Mouse (Mus musculus) kidney, postnatal 10 days (tissue): ENCODE data around the gene Arrdc4.

Experiments used
- DNase-seq: peaks from one replicate; pipeline ENCODE4 v3.0.0; 2021; ENCODE audit warnings: mixed read lengths

Gene Arrdc4

GRCm38 (mm10) chr7:68708563-68709318, 40.3 kb downstream of the Arrdc4 start:
- DNase-seq: no peak

GRCm38 (mm10) chr7:68705162-68705561, 43.9 kb downstream of the Arrdc4 start:
- no peak for DNase-seq

- DNase-seq: no peak
Observed at GRCm38 (mm10) chr7:68697313-68697712, 51.7 kb downstream of the Arrdc4 start.

GRCm38 (mm10) chr7:68696908-68697307, 52.1 kb downstream of the Arrdc4 start:
- peak; percentile 54 for DNase-seq

GRCm38 (mm10) chr7:68696446-68696845, 52.6 kb downstream of the Arrdc4 start:
- DNase-seq: no peak

GRCm38 (mm10) chr7:68692731-68693130, 56.3 kb downstream of the Arrdc4 start:
- no peak for DNase-seq

- no peak for DNase-seq
Observed at GRCm38 (mm10) chr7:68691454-68691853, 57.6 kb downstream of the Arrdc4 start.

- DNase-seq: no peak
Observed at GRCm38 (mm10) chr7:68687140-68687611, 61.9 kb downstream of the Arrdc4 start.
